Mouse (Mus musculus): ENCODE data around the gene Mt2. TPM values are rescaled to one million over a fixed set of nuclear protein-coding genes. Genes with fewer than 3 reads are reported as not detected.
A peak's percentile ranks its signal among the peaks of the same experiment; 100 is the strongest.
"Not testable (repeated sequence)": the region's sequence is repeated elsewhere in the genome, so short reads cannot be mapped to it uniquely, and the experiment has no call there.

Gene Mt2
- polyA plus RNA-seq, 1 experiment from 2014 or later = 178 TPM

DNA sequence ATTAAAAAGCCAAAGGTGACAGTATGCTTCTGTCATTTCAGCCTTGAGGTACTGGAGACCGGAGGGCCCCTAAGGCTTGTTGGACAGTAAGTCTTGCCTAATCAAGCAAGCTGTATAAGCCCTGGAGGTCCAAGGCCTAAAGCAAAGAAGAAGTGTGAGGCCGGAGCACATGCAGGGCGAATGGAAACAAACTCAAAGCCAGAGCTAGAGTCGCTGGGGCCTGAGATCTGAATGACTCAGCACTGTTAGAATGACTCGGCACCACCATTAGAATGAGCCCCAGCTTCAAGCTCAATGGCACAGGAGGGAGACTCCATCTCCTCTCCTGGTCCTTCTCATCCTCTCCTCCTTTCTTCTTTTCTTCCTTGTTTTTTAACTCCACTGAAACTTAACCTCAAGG is 21.5 kb upstream of the Mt2 start:
- no peak for ATAC-seq (replicated peaks; ENCODE audit: low FRiP score)
- Histone ChIP-seq H3K9ac (no peak overlapping the region), H3K9me3 (replicated peaks) (no peaks in the 10 kb centered on the region), H3K27ac (no peak overlapping the region), H3K4me1 (peaks cover 25% of the 10 kb centered on the region), H3K4me3 (replicated peaks) (no peak overlapping the region), H3K27me3 (peaks cover 18% of the 10 kb centered on the region), H3K4me2 (no peak overlapping the region), H3K36me3 (no peaks in the 10 kb centered on the region)
- 69% methylated on average over 5 of the region's 5 CpGs for WGBS

DNA sequence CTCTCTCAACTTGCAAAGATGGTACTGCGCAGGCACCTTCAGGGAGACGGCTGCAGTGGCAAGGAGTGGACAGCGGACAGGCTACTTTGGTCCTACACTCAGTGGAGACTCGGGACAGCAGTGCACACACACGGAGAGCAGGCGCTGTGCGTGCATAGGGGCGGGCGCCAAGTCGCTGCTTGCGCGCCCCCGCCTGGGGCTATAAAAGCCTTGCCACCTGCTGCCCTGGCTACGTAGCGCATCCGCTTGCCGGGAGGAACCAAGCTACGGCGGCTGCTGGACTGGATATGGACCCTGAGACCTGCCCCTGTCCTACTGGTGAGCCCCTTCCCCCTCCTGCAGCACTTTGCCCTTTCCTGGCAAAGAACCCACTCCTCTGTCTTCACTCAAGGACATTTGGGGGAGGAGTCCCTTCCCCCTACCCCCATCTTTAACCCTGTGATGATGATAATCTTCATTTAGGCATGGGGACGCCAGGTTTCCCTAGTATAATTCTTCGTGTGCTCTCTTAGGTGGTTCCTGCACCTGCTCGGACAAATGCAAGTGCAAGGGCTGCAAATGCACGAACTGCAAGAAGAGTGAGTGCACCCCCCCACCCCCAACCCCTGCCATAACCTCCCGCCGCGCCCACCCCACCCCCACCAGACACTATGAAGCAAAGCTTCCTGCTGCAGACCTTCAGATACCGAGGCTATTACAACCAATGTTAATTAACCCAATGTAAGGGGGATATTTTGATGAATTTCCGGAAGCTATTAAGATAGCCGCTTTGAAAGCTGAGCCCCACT is 19.8 kb upstream of the Mt2 start, which contains the start of gene Mt3:
Gene Mt3, plus strand, starts transcription at position 95 of the 788 bp plus-strand sequence.
- WGBS = 1% methylated on average over 29 of the region's 29 CpGs
- H3K9ac ChIP-seq = no peak within 1 kb of the TSS

DNA sequence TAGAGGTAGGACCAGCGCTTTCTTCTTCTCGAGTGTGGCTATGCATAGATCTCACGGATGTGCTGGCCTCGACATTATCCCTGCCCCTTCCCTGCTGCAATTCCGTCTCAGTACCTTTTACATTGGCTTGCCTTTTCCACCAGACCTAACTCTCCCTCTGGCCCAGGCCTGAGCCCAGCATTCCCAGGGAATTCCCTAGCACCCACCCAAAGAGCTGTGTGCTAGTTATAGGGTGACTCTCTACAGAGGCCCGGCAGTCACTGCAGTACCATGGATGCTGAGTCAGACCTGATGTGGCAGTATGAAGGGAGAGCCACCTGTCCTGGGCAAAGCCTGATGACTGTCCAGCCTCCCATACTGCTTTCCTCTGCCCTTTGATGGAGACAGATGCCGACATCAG is 19.0 kb upstream of the Mt2 start:
- Histone ChIP-seq H3K4me3 (replicated peaks) (0 out of 2 replicates have a peak overlapping the region, but pooled peaks have one; percentile 38), H3K9me3 (replicated peaks) (no peaks in the 10 kb centered on the region), H3K4me2 (peak overlapping the region; percentile 79), H3K36me3 (no peaks in the 10 kb centered on the region), H3K9ac (no peak overlapping the region), H3K27ac (no peak overlapping the region), H3K27me3 (peaks cover 18% of the 10 kb centered on the region), H3K4me1 (peaks cover 25% of the 10 kb centered on the region)
- ATAC-seq (replicated peaks; ENCODE audit: low FRiP score) = no peak
- WGBS = 23% methylated on average over 7 of the region's 7 CpGs

More for the DNA sequence above, 19.8 kb upstream of the Mt2 start, which contains the start of gene Mt3:
- Histone ChIP-seq H3K4me2 (peak within 1 kb of the TSS; percentile 79), H3K9me3 (replicated peaks) (no peaks in the 10 kb centered on the region), H3K4me1 (peaks cover 25% of the 10 kb centered on the region), H3K27ac (no peak within 1 kb of the TSS), H3K4me3 (replicated peaks) (peak within 1 kb of the TSS; percentile 38), H3K27me3 (peaks cover 18% of the 10 kb centered on the region), H3K36me3 (no peaks in the 10 kb centered on the region)
- ATAC-seq (replicated peaks; ENCODE audit: low FRiP score) = peak; percentile 77

DNA sequence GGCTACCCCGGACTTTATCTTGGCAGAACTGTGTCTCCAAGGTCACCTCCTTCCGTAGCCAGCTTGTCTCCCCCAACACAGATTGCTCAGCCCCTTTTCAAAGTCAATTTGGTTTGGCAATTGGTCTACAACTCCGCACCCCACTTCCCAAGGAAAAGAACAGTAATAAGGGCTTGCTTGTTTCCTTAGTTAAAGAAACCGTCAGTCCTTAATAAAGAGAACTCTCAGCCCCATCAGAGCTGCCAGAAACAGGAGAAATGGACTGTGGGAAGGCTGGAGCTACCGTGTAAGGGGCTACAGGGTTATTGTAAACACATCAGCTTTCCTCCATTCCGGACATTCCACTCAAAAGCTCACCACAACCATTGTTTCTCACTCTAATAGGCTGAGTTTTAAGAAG is 17.9 kb upstream of the Mt2 start:
- no peak for ATAC-seq (replicated peaks; ENCODE audit: low FRiP score)
- Histone ChIP-seq H3K9ac (no peak overlapping the region), H3K4me3 (replicated peaks) (no peak overlapping the region), H3K27me3 (peaks cover 18% of the 10 kb centered on the region), H3K4me1 (peaks cover 25% of the 10 kb centered on the region), H3K27ac (no peak overlapping the region), H3K9me3 (replicated peaks) (no peaks in the 10 kb centered on the region), H3K36me3 (no peaks in the 10 kb centered on the region), H3K4me2 (no peak overlapping the region)
- WGBS = 43% methylated on average over 6 of the region's 6 CpGs

DNA sequence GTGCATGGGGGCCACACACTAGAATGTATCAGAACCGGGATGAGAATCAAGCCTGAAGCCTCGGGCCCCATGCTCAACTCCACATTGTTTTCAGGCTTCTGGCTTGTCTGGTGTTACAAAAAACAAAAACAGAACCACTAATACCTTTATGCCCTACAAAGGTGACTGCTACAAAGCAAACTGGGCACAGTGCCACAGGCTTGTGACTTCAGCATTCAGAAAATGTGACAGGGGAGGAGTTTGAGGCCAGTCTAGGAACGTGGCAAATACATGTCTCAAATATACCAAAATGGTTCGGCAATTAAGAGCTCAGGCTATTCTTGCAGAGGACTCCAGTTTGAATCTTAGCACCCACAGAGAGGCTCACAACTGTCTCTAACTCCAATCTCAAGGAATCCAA is 16.4 kb upstream of the Mt2 start:
- H3K27me3 ChIP-seq = peaks cover 18% of the 10 kb centered on the region
- WGBS = 72% methylated on average over 4 of the region's 4 CpGs
- H3K36me3 ChIP-seq = no peaks in the 10 kb centered on the region
- H3K4me2 ChIP-seq = no peak overlapping the region
- H3K4me1 ChIP-seq = peaks cover 25% of the 10 kb centered on the region
- no peak overlapping the region for H3K4me3 ChIP-seq (replicated peaks)
- no peak overlapping the region for H3K9ac ChIP-seq
- ATAC-seq (replicated peaks; ENCODE audit: low FRiP score) = no peak
- H3K27ac ChIP-seq = no peak overlapping the region
- H3K9me3 ChIP-seq (replicated peaks) = no peaks in the 10 kb centered on the region

DNA sequence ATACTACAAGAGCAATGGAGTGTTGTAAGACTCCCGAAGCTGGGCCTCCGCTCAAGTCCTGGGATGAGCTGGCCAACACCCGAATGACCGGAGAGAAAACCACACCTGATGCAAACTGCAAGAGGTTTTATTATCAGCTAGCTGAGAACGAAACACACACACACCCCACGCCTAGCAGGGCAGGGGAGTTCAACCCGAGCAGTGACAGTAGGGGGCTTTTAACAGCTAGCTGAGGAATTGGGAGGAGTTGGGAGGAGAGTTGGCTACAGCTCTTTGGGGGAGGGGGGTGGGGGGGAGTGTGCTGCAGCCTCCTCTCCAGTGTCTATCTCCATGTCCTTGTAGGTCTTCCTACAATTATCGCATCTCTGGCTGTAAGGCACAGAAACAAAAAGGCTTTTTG is 6.7 kb upstream of the Mt2 start:
- not testable (repeated sequence) for H3K9me3 ChIP-seq (replicated peaks); H3K9ac ChIP-seq; H3K4me1 ChIP-seq; H3K4me3 ChIP-seq (replicated peaks); H3K4me2 ChIP-seq; H3K27ac ChIP-seq; ATAC-seq (replicated peaks; ENCODE audit: low FRiP score); H3K36me3 ChIP-seq
- WGBS = 70% methylated on average over 8 of the region's 8 CpGs
- H3K27me3 ChIP-seq = peaks cover 18% of the 10 kb centered on the region

DNA sequence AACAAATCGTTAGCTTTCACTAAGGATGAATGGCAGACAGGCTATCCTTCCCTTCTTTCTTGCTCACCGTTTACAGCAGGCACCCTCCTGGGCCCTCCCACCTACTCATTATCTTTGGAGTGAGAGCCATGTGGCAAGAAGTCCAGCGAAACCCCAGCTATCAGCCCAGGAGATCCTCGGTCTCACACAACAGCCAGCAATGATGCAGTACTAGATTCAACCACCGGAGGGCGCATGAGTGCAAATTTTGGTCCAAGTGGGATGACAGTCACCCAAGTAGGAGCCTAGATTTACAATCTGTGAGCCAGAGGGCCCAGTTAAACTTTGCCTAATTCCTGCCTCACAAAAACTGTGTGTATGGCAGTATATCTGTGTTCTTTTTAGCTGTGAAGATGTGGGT is 5.2 kb upstream of the Mt2 start:
- Histone ChIP-seq H3K4me1 (peaks cover 20% of the 10 kb centered on the region), H3K4me3 (replicated peaks) (no peak overlapping the region), H3K27ac (no peak overlapping the region), H3K36me3 (no peaks in the 10 kb centered on the region), H3K27me3 (peaks cover 33% of the 10 kb centered on the region), H3K4me2 (peak overlapping the region; percentile 36), H3K9me3 (replicated peaks) (no peaks in the 10 kb centered on the region), H3K9ac (no peak overlapping the region)
- ATAC-seq (replicated peaks; ENCODE audit: low FRiP score) = 0 out of 2 replicates have a peak, but pooled peaks have one; percentile 50
- WGBS = 2% methylated on average over 6 of the region's 6 CpGs

DNA sequence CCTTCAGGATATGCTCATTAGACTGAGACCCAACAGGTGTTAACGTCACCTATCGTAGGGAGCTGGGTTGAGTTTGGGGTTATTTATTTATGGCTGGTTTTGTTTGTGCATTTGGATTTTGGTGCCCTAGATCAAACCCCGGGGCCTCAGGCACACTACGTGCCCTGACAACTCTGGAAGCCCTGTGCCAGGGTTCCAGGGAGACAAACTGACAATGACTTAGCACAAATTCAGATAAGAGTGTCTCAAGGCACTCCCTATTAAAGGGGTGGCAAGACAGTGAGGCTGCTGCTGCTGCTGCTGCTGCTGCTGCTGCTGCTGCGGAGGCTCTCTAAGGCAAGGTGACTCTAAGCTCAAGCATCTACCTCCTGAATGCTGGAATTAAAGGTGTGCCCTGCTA is 2.9 kb upstream of the Mt2 start:
- H3K4me2 ChIP-seq = no peak overlapping the region
- H3K4me1 ChIP-seq = peaks cover 33% of the 10 kb centered on the region
- 81% methylated on average over 5 of the region's 5 CpGs for WGBS
- no peaks in the 10 kb centered on the region for H3K9me3 ChIP-seq (replicated peaks)
- H3K4me3 ChIP-seq (replicated peaks) = no peak overlapping the region
- H3K36me3 ChIP-seq = no peaks in the 10 kb centered on the region
- no peak overlapping the region for H3K27ac ChIP-seq
- no peak overlapping the region for H3K9ac ChIP-seq
- no peak for ATAC-seq (replicated peaks; ENCODE audit: low FRiP score)
- peaks cover 56% of the 10 kb centered on the region for H3K27me3 ChIP-seq

DNA sequence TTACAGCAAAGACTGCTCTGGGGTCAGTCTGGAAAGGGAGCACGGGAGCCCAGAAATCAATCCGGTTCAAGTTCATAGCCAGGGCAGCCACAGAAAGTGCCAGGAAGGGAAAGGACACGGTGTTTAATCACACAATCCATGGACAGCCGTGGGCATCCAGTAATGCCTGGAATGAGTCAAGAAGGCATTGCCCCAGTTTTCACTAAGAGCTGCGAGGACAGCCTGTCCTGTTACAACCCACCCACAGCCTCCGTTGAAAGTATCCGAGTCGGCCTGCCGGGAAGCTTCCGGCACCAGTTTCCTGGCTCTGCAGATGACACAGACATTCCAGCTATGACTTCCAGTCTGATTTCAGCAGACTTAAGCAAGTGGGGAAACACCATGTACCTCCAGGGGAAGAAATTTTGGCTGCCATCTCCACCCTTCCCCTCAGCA is 1.1 kb upstream of the Mt2 start:
- Histone ChIP-seq H3K9me3 (replicated peaks) (no peaks in the 10 kb centered on the region), H3K27me3 (peaks cover 74% of the 10 kb centered on the region), H3K27ac (no peak overlapping the region), H3K9ac (no peak overlapping the region), H3K4me3 (replicated peaks) (peak overlapping the region; percentile 51; the same call in 1 of the 2 replicates), H3K4me1 (peaks cover 33% of the 10 kb centered on the region), H3K36me3 (no peaks in the 10 kb centered on the region), H3K4me2 (peak overlapping the region; percentile 95)
- no peak for ATAC-seq (replicated peaks; ENCODE audit: low FRiP score)
- 27% methylated on average over 10 of the region's 10 CpGs for WGBS

DNA sequence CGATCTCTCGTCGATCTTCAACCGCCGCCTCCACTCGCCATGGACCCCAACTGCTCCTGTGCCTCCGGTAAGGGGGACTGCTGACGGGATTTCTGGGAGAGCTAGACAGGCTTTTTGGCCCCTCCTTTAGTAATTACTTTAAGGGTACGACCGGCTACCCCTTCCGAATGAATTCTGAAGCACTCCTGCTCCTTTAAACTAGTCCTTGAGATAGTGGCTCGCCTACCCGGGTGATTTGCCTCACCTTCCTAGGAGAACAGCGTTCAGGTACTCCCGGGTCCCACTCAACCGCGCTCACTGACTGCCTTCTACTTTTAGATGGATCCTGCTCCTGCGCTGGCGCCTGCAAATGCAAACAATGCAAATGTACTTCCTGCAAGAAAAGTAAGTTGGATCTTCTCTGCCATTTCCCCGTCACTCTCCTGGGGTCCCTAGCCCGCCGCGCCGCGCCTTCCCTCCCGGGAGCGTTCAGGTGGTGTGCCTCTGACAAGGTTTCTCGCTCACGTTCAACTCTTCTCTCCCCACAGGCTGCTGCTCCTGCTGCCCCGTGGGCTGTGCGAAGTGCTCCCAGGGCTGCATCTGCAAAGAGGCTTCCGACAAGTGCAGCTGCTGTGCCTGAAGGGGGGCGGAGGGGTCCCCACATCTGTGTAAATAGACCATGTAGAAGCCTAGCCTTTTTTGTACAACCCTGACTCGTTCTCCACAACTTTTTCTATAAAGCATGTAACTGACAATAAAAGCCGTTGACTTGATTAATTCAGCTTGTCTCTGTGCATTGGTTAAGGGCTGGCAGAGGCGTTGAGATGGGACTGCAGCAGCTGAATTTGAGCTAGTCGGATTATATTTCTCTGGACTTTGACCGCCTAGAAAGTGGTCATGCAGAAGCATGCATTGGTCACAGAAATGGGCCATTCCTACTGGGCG is 607 bp downstream of the Mt2 start:
- Histone ChIP-seq H3K4me1 (peaks cover 25% of the 10 kb centered on the region), H3K9ac (peak overlapping the region; percentile 24), H3K36me3 (no peaks in the 10 kb centered on the region), H3K27ac (peak overlapping the region; percentile 11), H3K27me3 (peaks cover 91% of the 10 kb centered on the region), H3K4me3 (replicated peaks) (peak overlapping the region; percentile 51), H3K4me2 (peak overlapping the region; percentile 95), H3K9me3 (replicated peaks) (no peaks in the 10 kb centered on the region)
- 2% methylated on average over 39 of the region's 39 CpGs for WGBS
- ATAC-seq (replicated peaks; ENCODE audit: low FRiP score) = peak; percentile 8; the same call in 1 of the 2 replicates

DNA sequence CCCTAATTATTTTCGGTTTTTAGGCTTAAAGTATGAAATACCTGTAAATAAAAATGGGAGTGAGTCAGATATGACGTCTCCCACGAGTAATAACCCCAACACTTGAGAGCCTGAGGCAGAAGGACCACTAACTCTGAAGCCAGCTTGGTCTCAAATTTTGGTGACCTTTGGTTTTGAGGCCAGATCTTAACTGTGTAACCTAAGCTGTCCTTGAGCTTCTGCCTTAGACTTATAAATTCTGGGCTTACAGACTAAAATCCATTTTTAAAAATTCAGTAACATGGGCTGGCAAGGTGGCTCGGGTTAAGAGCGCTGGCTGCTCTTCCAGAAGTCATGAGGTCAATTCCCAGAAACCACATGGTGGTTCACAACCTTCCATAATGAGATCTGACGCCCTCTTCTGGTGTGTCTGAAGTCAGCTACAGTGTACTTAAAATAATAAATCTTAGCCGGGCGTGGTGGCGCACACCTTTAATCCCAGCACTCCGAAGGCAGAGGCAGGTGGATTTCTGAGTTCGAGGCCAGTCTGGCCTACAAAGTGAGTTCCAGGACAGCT is 1.5 kb downstream of the Mt2 start:
- no peak overlapping the region for H3K9ac ChIP-seq
- H3K4me2 ChIP-seq = peak overlapping the region; percentile 95
- H3K27me3 ChIP-seq = peaks cover 98% of the 10 kb centered on the region
- WGBS = 42% methylated on average over 11 of the region's 11 CpGs
- no peaks in the 10 kb centered on the region for H3K9me3 ChIP-seq (replicated peaks)
- H3K36me3 ChIP-seq = no peaks in the 10 kb centered on the region
- no peak overlapping the region for H3K27ac ChIP-seq
- no peak for ATAC-seq (replicated peaks; ENCODE audit: low FRiP score)
- peak overlapping the region; percentile 51 for H3K4me3 ChIP-seq (replicated peaks)
- H3K4me1 ChIP-seq = peaks cover 29% of the 10 kb centered on the region
